Mouse (Mus musculus): ENCODE results near the gene Tbx4. TPM values are rescaled to one million over a fixed set of nuclear protein-coding genes. Genes with fewer than 3 reads are reported as not detected.

The Tbx4 gene
- polyA plus RNA-seq, 1 experiment from 2014 or later = 0.08 TPM

DNA sequence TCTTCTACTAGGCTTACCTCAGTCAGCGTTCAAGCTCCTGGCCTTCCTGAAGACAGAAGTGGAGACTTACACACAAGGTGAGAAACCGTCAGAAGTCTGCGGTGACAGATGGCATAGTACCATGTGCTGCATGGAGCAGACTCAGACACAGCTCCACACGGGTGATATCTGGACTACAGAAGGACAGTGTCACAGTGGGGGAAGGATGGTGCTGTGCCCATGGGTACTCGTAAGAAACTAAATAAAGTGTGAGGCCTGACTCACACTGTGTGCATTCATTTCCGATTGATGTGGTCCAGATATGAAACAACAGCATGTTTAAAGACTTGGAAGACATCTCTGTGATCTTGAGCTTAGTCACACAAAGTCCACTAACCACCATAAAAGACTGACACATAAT is 43.4 kb downstream of the Tbx4 start:
- Histone ChIP-seq H3K9ac (ENCODE audit: low read depth, low read length) (no peak overlapping the region), H3K27me3 (ENCODE audit: control insufficient read depth, insufficient read depth, low read length) (peaks cover 25% of the 10 kb centered on the region), H3K27ac (ENCODE audit: low read depth, low read length) (no peak overlapping the region), H3K4me1 (replicated peaks; ENCODE audit: control insufficient read depth, insufficient read depth, low read length) (no peaks in the 10 kb centered on the region), H3K9me3 (ENCODE audit: control insufficient read depth, low read length) (no peaks in the 10 kb centered on the region), H3K36me3 (ENCODE audit: control insufficient read depth, insufficient read depth, low read length) (no peaks in the 10 kb centered on the region), H3K4me3 (ENCODE audit: low read depth, low read length) (no peak overlapping the region), H3K4me2 (replicated peaks; ENCODE audit: low read depth, low read length) (no peak overlapping the region)
- no peak for DNase-seq (ENCODE audit: low spot score)
- no peak for ATAC-seq (ENCODE audit: low FRiP score)
- WGBS = 90% methylated on average over 6 of the region's 6 CpGs

DNA sequence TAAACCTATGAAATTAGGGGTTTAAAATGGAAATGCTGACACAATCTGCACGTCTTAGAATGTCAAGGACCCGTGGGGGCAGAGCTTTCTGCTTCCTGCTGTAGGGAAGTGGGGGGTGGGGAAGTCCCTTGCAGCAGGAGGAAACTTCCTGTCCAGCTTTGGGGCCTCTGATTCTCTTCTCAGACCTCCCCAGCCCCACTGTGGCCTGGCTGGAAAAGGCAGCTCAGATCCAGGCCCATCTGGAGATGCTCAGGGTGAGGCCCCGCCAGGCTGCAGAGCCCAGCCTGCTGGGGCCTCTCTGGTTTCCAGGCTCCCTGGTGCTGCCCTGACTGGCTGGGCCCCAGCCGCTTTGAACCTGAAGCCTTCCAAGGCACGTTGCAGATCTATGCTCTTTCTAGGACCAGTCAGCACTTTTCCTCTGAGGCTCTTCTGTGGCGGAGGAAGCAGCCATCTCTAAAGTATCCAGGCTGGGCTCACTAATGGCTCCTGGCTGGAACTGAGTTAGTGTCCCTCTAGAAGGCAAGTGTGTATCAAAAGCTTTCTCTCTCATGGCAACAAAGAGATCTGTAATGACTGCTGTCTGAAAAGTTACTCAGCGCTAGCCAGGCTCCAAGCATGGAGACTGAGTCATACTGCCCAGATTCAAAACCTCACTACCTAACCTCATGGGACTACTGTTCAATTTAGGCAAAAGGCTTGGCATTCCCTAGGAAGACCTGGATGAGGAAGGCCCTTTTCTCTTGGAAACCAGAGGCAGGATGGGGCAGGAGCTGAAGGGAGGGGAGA is 55.8 kb downstream of the Tbx4 start:
- WGBS = 36% methylated on average over 7 of the region's 7 CpGs
- no peaks in the 10 kb centered on the region for H3K9me3 ChIP-seq (ENCODE audit: control insufficient read depth, low read length)
- H3K4me2 ChIP-seq (replicated peaks; ENCODE audit: low read depth, low read length) = no peak overlapping the region
- H3K4me1 ChIP-seq (replicated peaks; ENCODE audit: control insufficient read depth, insufficient read depth, low read length) = no peaks in the 10 kb centered on the region
- no peaks in the 10 kb centered on the region for H3K27me3 ChIP-seq (ENCODE audit: control insufficient read depth, insufficient read depth, low read length)
- no peaks in the 10 kb centered on the region for H3K36me3 ChIP-seq (ENCODE audit: control insufficient read depth, insufficient read depth, low read length)
- DNase-seq (ENCODE audit: low spot score) = peak; percentile 21
- H3K9ac ChIP-seq (ENCODE audit: low read depth, low read length) = no peak overlapping the region
- peak overlapping the region; percentile 17; the same call in 1 of the 2 replicates for H3K27ac ChIP-seq (ENCODE audit: low read depth, low read length)
- no peak overlapping the region for H3K4me3 ChIP-seq (ENCODE audit: low read depth, low read length)
- no peak for ATAC-seq (ENCODE audit: low FRiP score)

DNA sequence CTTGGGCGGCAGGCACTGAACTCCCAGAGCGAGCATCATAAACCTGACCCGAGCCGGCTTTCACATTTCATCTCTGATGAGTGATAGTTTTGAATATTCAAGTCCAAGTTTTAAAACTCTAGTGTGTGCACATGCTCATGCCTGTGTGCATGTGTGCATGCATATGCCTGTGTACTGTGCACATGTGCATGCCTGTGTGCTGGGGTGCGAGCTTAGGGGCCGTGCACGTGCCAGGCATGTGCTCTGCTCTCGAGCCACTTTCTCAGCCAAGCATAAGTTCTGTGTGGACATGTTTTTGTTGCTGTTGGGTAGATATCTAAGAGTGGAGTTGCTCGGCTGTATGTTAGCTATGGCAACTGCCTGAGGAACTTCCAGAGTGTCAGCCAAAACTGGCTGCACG is 62.5 kb downstream of the Tbx4 start:
- Histone ChIP-seq H3K9me3 (ENCODE audit: control insufficient read depth, low read length) (no peaks in the 10 kb centered on the region), H3K9ac (ENCODE audit: low read depth, low read length) (no peak overlapping the region), H3K27ac (ENCODE audit: low read depth, low read length) (no peak overlapping the region), H3K36me3 (ENCODE audit: control insufficient read depth, insufficient read depth, low read length) (no peaks in the 10 kb centered on the region), H3K4me3 (ENCODE audit: low read depth, low read length) (no peak overlapping the region), H3K4me2 (replicated peaks; ENCODE audit: low read depth, low read length) (no peak overlapping the region), H3K4me1 (replicated peaks; ENCODE audit: control insufficient read depth, insufficient read depth, low read length) (no peaks in the 10 kb centered on the region), H3K27me3 (ENCODE audit: control insufficient read depth, insufficient read depth, low read length) (no peaks in the 10 kb centered on the region)
- WGBS = 90% methylated on average over 10 of the region's 10 CpGs
- no peak for ATAC-seq (ENCODE audit: low FRiP score)
- DNase-seq (ENCODE audit: low spot score) = no peak

DNA sequence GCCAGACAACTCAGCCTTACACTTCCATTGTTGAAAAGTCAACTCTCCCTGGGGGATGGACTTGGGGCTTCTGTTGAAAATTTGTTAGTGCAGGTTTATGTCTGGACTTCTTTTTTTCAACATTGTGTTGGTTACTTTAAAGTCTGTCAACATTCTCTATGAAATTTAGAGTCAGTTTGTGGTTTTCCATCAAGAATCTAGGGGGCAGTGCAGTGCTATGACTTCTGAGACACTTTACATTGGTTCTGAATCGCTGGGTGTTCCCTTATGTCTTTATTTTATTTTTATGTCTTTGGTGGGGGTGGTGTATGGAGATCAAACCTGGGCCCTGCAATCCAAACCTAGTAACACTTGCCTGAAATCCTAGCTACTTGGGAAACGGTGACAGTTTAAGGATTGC is 63.5 kb downstream of the Tbx4 start:
- DNase-seq (ENCODE audit: low spot score) (no peak), ATAC-seq (ENCODE audit: low FRiP score) (no peak)
- no peak overlapping the region for H3K9ac ChIP-seq (ENCODE audit: low read depth, low read length)
- no peak overlapping the region for H3K4me3 ChIP-seq (ENCODE audit: low read depth, low read length)
- H3K4me2 ChIP-seq (replicated peaks; ENCODE audit: low read depth, low read length) = no peak overlapping the region
- no peaks in the 10 kb centered on the region for H3K4me1 ChIP-seq (replicated peaks; ENCODE audit: control insufficient read depth, insufficient read depth, low read length)
- no peak overlapping the region for H3K27ac ChIP-seq (ENCODE audit: low read depth, low read length)
- no peaks in the 10 kb centered on the region for H3K36me3 ChIP-seq (ENCODE audit: control insufficient read depth, insufficient read depth, low read length)
- no peaks in the 10 kb centered on the region for H3K27me3 ChIP-seq (ENCODE audit: control insufficient read depth, insufficient read depth, low read length)
- no peaks in the 10 kb centered on the region for H3K9me3 ChIP-seq (ENCODE audit: control insufficient read depth, low read length)
- 84% methylated on average over 2 of the region's 2 CpGs for WGBS

DNA sequence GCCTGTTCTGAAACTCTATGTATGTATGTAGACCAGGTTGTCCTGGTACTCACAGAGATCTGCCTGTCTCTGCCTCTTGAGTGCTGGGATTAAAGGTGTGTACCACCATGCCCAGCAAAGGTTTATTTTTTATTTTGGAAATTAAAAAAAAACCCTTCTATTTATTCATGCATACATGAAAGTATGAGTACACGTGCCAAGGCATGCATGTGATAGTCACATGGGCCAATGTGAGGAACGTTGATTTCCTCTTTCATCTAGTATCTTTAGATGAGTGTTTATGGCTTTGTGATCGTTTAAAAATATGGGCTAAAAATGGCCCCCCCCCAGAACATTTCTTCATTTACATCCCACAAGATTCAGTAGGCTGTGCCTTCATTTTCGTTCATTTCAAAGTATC is 66.3 kb downstream of the Tbx4 start:
- Histone ChIP-seq H3K4me1 (replicated peaks; ENCODE audit: control insufficient read depth, insufficient read depth, low read length) (no peaks in the 10 kb centered on the region), H3K9me3 (ENCODE audit: control insufficient read depth, low read length) (no peaks in the 10 kb centered on the region), H3K4me2 (replicated peaks; ENCODE audit: low read depth, low read length) (no peak overlapping the region), H3K36me3 (ENCODE audit: control insufficient read depth, insufficient read depth, low read length) (no peaks in the 10 kb centered on the region), H3K9ac (ENCODE audit: low read depth, low read length) (no peak overlapping the region), H3K27ac (ENCODE audit: low read depth, low read length) (no peak overlapping the region), H3K27me3 (ENCODE audit: control insufficient read depth, insufficient read depth, low read length) (no peaks in the 10 kb centered on the region), H3K4me3 (ENCODE audit: low read depth, low read length) (no peak overlapping the region)
- DNase-seq (ENCODE audit: low spot score) = no peak
- WGBS = 88% methylated on average over 4 of the region's 4 CpGs
- no peak for ATAC-seq (ENCODE audit: low FRiP score)

DNA sequence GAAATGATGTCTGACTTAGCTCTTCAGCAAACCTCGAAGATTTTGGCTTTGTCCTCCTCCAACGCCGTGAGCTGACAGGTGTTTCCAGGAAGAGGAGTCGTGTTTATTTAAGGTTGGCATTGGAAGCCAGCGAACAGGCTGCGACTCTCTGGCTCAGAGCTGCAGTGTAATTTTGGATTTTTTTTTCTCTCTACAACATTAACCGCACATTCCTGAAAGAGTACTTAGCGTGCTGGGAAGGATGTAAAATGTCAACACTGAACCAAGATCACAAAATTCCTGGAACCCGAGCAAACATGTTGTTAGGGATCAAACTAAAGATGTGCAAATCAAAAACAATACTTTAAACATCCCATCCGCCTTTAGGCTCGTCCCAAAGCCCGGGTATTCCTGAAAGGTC is 69.4 kb downstream of the Tbx4 start:
- Histone ChIP-seq H3K4me3 (ENCODE audit: low read depth, low read length) (no peak overlapping the region), H3K9ac (ENCODE audit: low read depth, low read length) (no peak overlapping the region), H3K4me2 (replicated peaks; ENCODE audit: low read depth, low read length) (no peak overlapping the region), H3K4me1 (replicated peaks; ENCODE audit: control insufficient read depth, insufficient read depth, low read length) (no peaks in the 10 kb centered on the region), H3K9me3 (ENCODE audit: control insufficient read depth, low read length) (no peaks in the 10 kb centered on the region), H3K27ac (ENCODE audit: low read depth, low read length) (no peak overlapping the region), H3K27me3 (ENCODE audit: control insufficient read depth, insufficient read depth, low read length) (no peaks in the 10 kb centered on the region), H3K36me3 (ENCODE audit: control insufficient read depth, insufficient read depth, low read length) (no peaks in the 10 kb centered on the region)
- ATAC-seq (ENCODE audit: low FRiP score) (no peak), DNase-seq (ENCODE audit: low spot score) (no peak)
- WGBS = 82% methylated on average over 12 of the region's 12 CpGs

- H3K4me3 ChIP-seq (ENCODE audit: low read depth, low read length) = no peak overlapping the region
- H3K36me3 ChIP-seq (ENCODE audit: control insufficient read depth, insufficient read depth, low read length) = no peaks in the 10 kb centered on the region
- H3K27me3 ChIP-seq (ENCODE audit: control insufficient read depth, insufficient read depth, low read length) = no peaks in the 10 kb centered on the region
- no peak for ATAC-seq (ENCODE audit: low FRiP score)
- H3K4me1 ChIP-seq (replicated peaks; ENCODE audit: control insufficient read depth, insufficient read depth, low read length) = no peaks in the 10 kb centered on the region
- WGBS = 88% methylated on average over 10 of the region's 10 CpGs
- no peak for DNase-seq (ENCODE audit: low spot score)
- H3K4me2 ChIP-seq (replicated peaks; ENCODE audit: low read depth, low read length) = no peak overlapping the region
- H3K9ac ChIP-seq (ENCODE audit: low read depth, low read length) = no peak overlapping the region
- H3K27ac ChIP-seq (ENCODE audit: low read depth, low read length) = no peak overlapping the region
- no peaks in the 10 kb centered on the region for H3K9me3 ChIP-seq (ENCODE audit: control insufficient read depth, low read length)
Observed at GRCm38 (mm10) chr11:85956422-85956821, 70.2 kb downstream of the Tbx4 start.

DNA sequence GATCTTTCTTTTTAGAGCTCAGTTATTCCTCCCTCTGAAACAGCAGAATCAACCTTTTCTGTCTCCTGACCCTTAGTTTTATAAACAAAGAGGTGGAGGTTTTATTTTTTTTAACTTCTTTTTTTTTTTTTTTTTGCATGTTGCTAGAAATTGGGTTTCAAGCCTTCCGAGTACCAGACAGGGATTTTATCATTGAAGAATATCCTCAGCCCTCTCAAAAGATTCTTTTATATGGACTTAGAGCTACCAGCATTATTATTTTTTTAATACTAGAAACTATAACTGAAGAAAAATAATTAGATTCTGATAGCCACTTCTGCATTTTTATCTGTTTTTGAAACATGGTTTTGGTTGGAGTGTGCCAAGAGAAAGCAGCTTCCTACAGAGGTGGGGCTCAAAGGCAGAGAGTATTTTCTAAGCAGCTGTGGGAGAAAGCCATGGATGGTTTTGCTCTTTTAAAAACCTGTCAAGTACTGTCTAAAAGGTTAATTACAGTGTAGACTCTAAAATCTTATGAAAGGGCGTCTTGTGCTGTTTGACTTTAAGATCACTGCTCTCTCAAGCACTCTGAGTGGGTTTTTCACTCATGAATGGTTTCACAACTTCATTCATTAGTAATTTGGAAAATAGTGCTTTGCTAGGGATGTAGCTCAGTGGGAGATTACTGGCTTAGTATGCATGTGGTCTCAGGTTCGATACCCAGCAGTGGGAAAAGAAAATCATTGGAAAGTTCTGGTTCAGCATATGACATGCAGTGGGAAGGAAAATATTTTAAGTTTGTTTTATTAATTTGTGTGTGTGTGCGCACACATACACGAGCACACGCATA is 70.9 kb downstream of the Tbx4 start:
- no peak overlapping the region for H3K27ac ChIP-seq (ENCODE audit: low read depth, low read length)
- H3K9me3 ChIP-seq (ENCODE audit: control insufficient read depth, low read length) = no peaks in the 10 kb centered on the region
- no peak for DNase-seq (ENCODE audit: low spot score)
- ATAC-seq (ENCODE audit: low FRiP score) = no peak
- H3K4me2 ChIP-seq (replicated peaks; ENCODE audit: low read depth, low read length) = no peak overlapping the region
- no peak overlapping the region for H3K4me3 ChIP-seq (ENCODE audit: low read depth, low read length)
- H3K4me1 ChIP-seq (replicated peaks; ENCODE audit: control insufficient read depth, insufficient read depth, low read length) = no peaks in the 10 kb centered on the region
- H3K36me3 ChIP-seq (ENCODE audit: control insufficient read depth, insufficient read depth, low read length) = no peaks in the 10 kb centered on the region
- 83% methylated on average over 6 of the region's 6 CpGs for WGBS
- H3K9ac ChIP-seq (ENCODE audit: low read depth, low read length) = no peak overlapping the region
- no peaks in the 10 kb centered on the region for H3K27me3 ChIP-seq (ENCODE audit: control insufficient read depth, insufficient read depth, low read length)

- no peaks in the 10 kb centered on the region for H3K36me3 ChIP-seq (ENCODE audit: control insufficient read depth, insufficient read depth, low read length)
- H3K9ac ChIP-seq (ENCODE audit: low read depth, low read length) = no peak overlapping the region
- H3K27ac ChIP-seq (ENCODE audit: low read depth, low read length) = no peak overlapping the region
- no peak overlapping the region for H3K4me2 ChIP-seq (replicated peaks; ENCODE audit: low read depth, low read length)
- H3K4me3 ChIP-seq (ENCODE audit: low read depth, low read length) = no peak overlapping the region
- ATAC-seq (ENCODE audit: low FRiP score) (no peak), DNase-seq (ENCODE audit: low spot score) (no peak)
- H3K27me3 ChIP-seq (ENCODE audit: control insufficient read depth, insufficient read depth, low read length) = no peaks in the 10 kb centered on the region
- no peaks in the 10 kb centered on the region for H3K9me3 ChIP-seq (ENCODE audit: control insufficient read depth, low read length)
- WGBS = 93% methylated on average over 5 of the region's 5 CpGs
- no peaks in the 10 kb centered on the region for H3K4me1 ChIP-seq (replicated peaks; ENCODE audit: control insufficient read depth, insufficient read depth, low read length)
Observed at GRCm38 (mm10) chr11:85959837-85960236, 73.6 kb downstream of the Tbx4 start.
